Mouse (Mus musculus): ENCODE measurements around the gene Ctnnb1. TPM values are rescaled to one million over a fixed set of nuclear protein-coding genes. Genes with fewer than 3 reads are reported as not detected.
"Not testable (repeated sequence)": the region's sequence is repeated elsewhere in the genome, so short reads cannot be mapped to it uniquely, and the experiment has no call there.

The Ctnnb1 gene
- polyA plus RNA-seq, 1 experiment from 2014 or later, result 758 TPM

- no peaks in the 10 kb centered on the region for H3K27me3 ChIP-seq (ENCODE audit: control insufficient read depth, insufficient read depth, low read length)
- ATAC-seq (ENCODE audit: insufficient number of reproducible peaks, insufficient read depth, low FRiP score, low read depth), result no peak
- no peak overlapping the region for H3K4me2 ChIP-seq (replicated peaks; ENCODE audit: low read depth, low read length)
- H3K27ac ChIP-seq (ENCODE audit: low read length), result no peak overlapping the region
- H3K4me1 ChIP-seq (ENCODE audit: control insufficient read depth, insufficient read depth, low read length), result peaks cover 13% of the 10 kb centered on the region
- no peak overlapping the region for H3K4me3 ChIP-seq (ENCODE audit: low read depth, low read length)
- 80% methylated on average over 14 of the region's 14 CpGs for WGBS
- no peaks in the 10 kb centered on the region for H3K36me3 ChIP-seq (ENCODE audit: control insufficient read depth, insufficient read depth, low read length)
- H3K9me3 ChIP-seq (ENCODE audit: control insufficient read depth, low read depth, low read length), result no peaks in the 10 kb centered on the region
- H3K9ac ChIP-seq (replicated peaks; ENCODE audit: low read depth, low read length), result no peak overlapping the region
These were observed 14.0 kb upstream of the Ctnnb1 start for GRCm38 (mm10) chr9:120914877-120915459.

- WGBS, result 97% methylated on average over 2 of the region's 2 CpGs
- not testable (repeated sequence) for H3K36me3 ChIP-seq (ENCODE audit: control insufficient read depth, insufficient read depth, low read length); H3K9ac ChIP-seq (replicated peaks; ENCODE audit: low read depth, low read length); H3K27me3 ChIP-seq (ENCODE audit: control insufficient read depth, insufficient read depth, low read length); ATAC-seq (ENCODE audit: insufficient number of reproducible peaks, insufficient read depth, low FRiP score, low read depth); H3K9me3 ChIP-seq (ENCODE audit: control insufficient read depth, low read depth, low read length); H3K4me2 ChIP-seq (replicated peaks; ENCODE audit: low read depth, low read length); H3K4me3 ChIP-seq (ENCODE audit: low read depth, low read length)
- Histone ChIP-seq H3K27ac (ENCODE audit: low read length) (peak overlapping the region; percentile 86; the same call in 1 of the 2 replicates), H3K4me1 (ENCODE audit: control insufficient read depth, insufficient read depth, low read length) (peaks cover 13% of the 10 kb centered on the region)
These were observed 11.4 kb upstream of the Ctnnb1 start for GRCm38 (mm10) chr9:120917619-120918018.

GRCm38 (mm10) chr9:120918211-120918610, 10.8 kb upstream of the Ctnnb1 start:
- Histone ChIP-seq H3K4me2 (replicated peaks; ENCODE audit: low read depth, low read length) (0 out of 2 replicates have a peak overlapping the region, but pooled peaks have one; percentile 0), H3K9me3 (ENCODE audit: control insufficient read depth, low read depth, low read length) (no peaks in the 10 kb centered on the region), H3K4me1 (ENCODE audit: control insufficient read depth, insufficient read depth, low read length) (peaks cover 13% of the 10 kb centered on the region), H3K4me3 (ENCODE audit: low read depth, low read length) (no peak overlapping the region), H3K9ac (replicated peaks; ENCODE audit: low read depth, low read length) (0 out of 2 replicates have a peak overlapping the region, but pooled peaks have one; percentile 14), H3K36me3 (ENCODE audit: control insufficient read depth, insufficient read depth, low read length) (no peaks in the 10 kb centered on the region), H3K27me3 (ENCODE audit: control insufficient read depth, insufficient read depth, low read length) (no peaks in the 10 kb centered on the region), H3K27ac (ENCODE audit: low read length) (peak overlapping the region; percentile 86)
- WGBS, result 58% methylated on average over 5 of the region's 5 CpGs
- no peak for ATAC-seq (ENCODE audit: insufficient number of reproducible peaks, insufficient read depth, low FRiP score, low read depth)

GRCm38 (mm10) chr9:120918642-120919041, 10.4 kb upstream of the Ctnnb1 start:
- 0 out of 2 replicates have a peak overlapping the region, but pooled peaks have one; percentile 14 for H3K9ac ChIP-seq (replicated peaks; ENCODE audit: low read depth, low read length)
- peak overlapping the region; percentile 86 for H3K27ac ChIP-seq (ENCODE audit: low read length)
- ATAC-seq (ENCODE audit: insufficient number of reproducible peaks, insufficient read depth, low FRiP score, low read depth), result peak; percentile 64; the same call in 1 of the 2 replicates
- H3K4me2 ChIP-seq (replicated peaks; ENCODE audit: low read depth, low read length), result 0 out of 2 replicates have a peak overlapping the region, but pooled peaks have one; percentile 0
- H3K4me1 ChIP-seq (ENCODE audit: control insufficient read depth, insufficient read depth, low read length), result peaks cover 13% of the 10 kb centered on the region
- WGBS, result 18% methylated on average over 6 of the region's 6 CpGs
- H3K4me3 ChIP-seq (ENCODE audit: low read depth, low read length), result no peak overlapping the region
- no peaks in the 10 kb centered on the region for H3K27me3 ChIP-seq (ENCODE audit: control insufficient read depth, insufficient read depth, low read length)
- H3K9me3 ChIP-seq (ENCODE audit: control insufficient read depth, low read depth, low read length), result no peaks in the 10 kb centered on the region
- no peaks in the 10 kb centered on the region for H3K36me3 ChIP-seq (ENCODE audit: control insufficient read depth, insufficient read depth, low read length)

GRCm38 (mm10) chr9:120919130-120919529, 9.9 kb upstream of the Ctnnb1 start:
- Histone ChIP-seq H3K27me3 (ENCODE audit: control insufficient read depth, insufficient read depth, low read length) (no peaks in the 10 kb centered on the region), H3K27ac (ENCODE audit: low read length) (peak overlapping the region; percentile 86), H3K9ac (replicated peaks; ENCODE audit: low read depth, low read length) (no peak overlapping the region), H3K9me3 (ENCODE audit: control insufficient read depth, low read depth, low read length) (no peaks in the 10 kb centered on the region), H3K4me2 (replicated peaks; ENCODE audit: low read depth, low read length) (no peak overlapping the region), H3K36me3 (ENCODE audit: control insufficient read depth, insufficient read depth, low read length) (no peaks in the 10 kb centered on the region), H3K4me1 (ENCODE audit: control insufficient read depth, insufficient read depth, low read length) (peaks cover 13% of the 10 kb centered on the region), H3K4me3 (ENCODE audit: low read depth, low read length) (no peak overlapping the region)
- WGBS, result 59% methylated on average over 5 of the region's 5 CpGs
- peak; percentile 90 for ATAC-seq (ENCODE audit: insufficient number of reproducible peaks, insufficient read depth, low FRiP score, low read depth)

GRCm38 (mm10) chr9:120926126-120926525, 2.9 kb upstream of the Ctnnb1 start:
- no peak overlapping the region for H3K9ac ChIP-seq (replicated peaks; ENCODE audit: low read depth, low read length)
- H3K27me3 ChIP-seq (ENCODE audit: control insufficient read depth, insufficient read depth, low read length), result no peaks in the 10 kb centered on the region
- no peak overlapping the region for H3K4me3 ChIP-seq (ENCODE audit: low read depth, low read length)
- H3K4me1 ChIP-seq (ENCODE audit: control insufficient read depth, insufficient read depth, low read length), result no peaks in the 10 kb centered on the region
- no peaks in the 10 kb centered on the region for H3K36me3 ChIP-seq (ENCODE audit: control insufficient read depth, insufficient read depth, low read length)
- H3K4me2 ChIP-seq (replicated peaks; ENCODE audit: low read depth, low read length), result no peak overlapping the region
- no peak overlapping the region for H3K27ac ChIP-seq (ENCODE audit: low read length)
- 29% methylated on average over 1 of the region's 1 CpGs for WGBS
- H3K9me3 ChIP-seq (ENCODE audit: control insufficient read depth, low read depth, low read length), result no peaks in the 10 kb centered on the region
- no peak for ATAC-seq (ENCODE audit: insufficient number of reproducible peaks, insufficient read depth, low FRiP score, low read depth)

GRCm38 (mm10) chr9:120926939-120927606, 1.9 kb upstream of the Ctnnb1 start:
- Histone ChIP-seq H3K4me2 (replicated peaks; ENCODE audit: low read depth, low read length) (no peak overlapping the region), H3K9ac (replicated peaks; ENCODE audit: low read depth, low read length) (no peak overlapping the region), H3K4me3 (ENCODE audit: low read depth, low read length) (no peak overlapping the region), H3K9me3 (ENCODE audit: control insufficient read depth, low read depth, low read length) (no peaks in the 10 kb centered on the region), H3K27me3 (ENCODE audit: control insufficient read depth, insufficient read depth, low read length) (no peaks in the 10 kb centered on the region), H3K27ac (ENCODE audit: low read length) (no peak overlapping the region), H3K4me1 (ENCODE audit: control insufficient read depth, insufficient read depth, low read length) (no peaks in the 10 kb centered on the region), H3K36me3 (ENCODE audit: control insufficient read depth, insufficient read depth, low read length) (no peaks in the 10 kb centered on the region)
- WGBS, result 11% methylated on average over 9 of the region's 9 CpGs
- ATAC-seq (ENCODE audit: insufficient number of reproducible peaks, insufficient read depth, low FRiP score, low read depth), result no peak

- no peaks in the 10 kb centered on the region for H3K27me3 ChIP-seq (ENCODE audit: control insufficient read depth, insufficient read depth, low read length)
- H3K27ac ChIP-seq (ENCODE audit: low read length), result no peak overlapping the region
- no peak overlapping the region for H3K4me2 ChIP-seq (replicated peaks; ENCODE audit: low read depth, low read length)
- ATAC-seq (ENCODE audit: insufficient number of reproducible peaks, insufficient read depth, low FRiP score, low read depth), result no peak
- no peaks in the 10 kb centered on the region for H3K36me3 ChIP-seq (ENCODE audit: control insufficient read depth, insufficient read depth, low read length)
- WGBS, result 96% methylated on average over 12 of the region's 12 CpGs
- no peak overlapping the region for H3K4me3 ChIP-seq (ENCODE audit: low read depth, low read length)
- 0 out of 2 replicates have a peak, but pooled peaks cover 3% of the 10 kb centered on the region for H3K4me1 ChIP-seq (ENCODE audit: control insufficient read depth, insufficient read depth, low read length)
- no peaks in the 10 kb centered on the region for H3K9me3 ChIP-seq (ENCODE audit: control insufficient read depth, low read depth, low read length)
- no peak overlapping the region for H3K9ac ChIP-seq (replicated peaks; ENCODE audit: low read depth, low read length)
These were observed 1.0 kb downstream of the Ctnnb1 start for GRCm38 (mm10) chr9:120930021-120930420.

Measured in stomach, embryonic 14.5 days (tissue).